Mouse (Mus musculus) megakaryocyte, embryonic 14.5 days (primary cell): ENCODE results near the gene Dlec1.

Source experiments
- FLI1 ChIP-seq: IDR thresholded peaks from 2 replicates; pipeline ENCODE4 v1.6.1; 2012; ENCODE audit warnings: low read length, inconsistent platforms, mixed read lengths
- GATA1 ChIP-seq: IDR thresholded peaks from 3 replicates; pipeline ENCODE4 v1.6.1; 2012; ENCODE audit warnings: mixed read lengths, low read length, inconsistent platforms, borderline replicate concordance

DNA sequence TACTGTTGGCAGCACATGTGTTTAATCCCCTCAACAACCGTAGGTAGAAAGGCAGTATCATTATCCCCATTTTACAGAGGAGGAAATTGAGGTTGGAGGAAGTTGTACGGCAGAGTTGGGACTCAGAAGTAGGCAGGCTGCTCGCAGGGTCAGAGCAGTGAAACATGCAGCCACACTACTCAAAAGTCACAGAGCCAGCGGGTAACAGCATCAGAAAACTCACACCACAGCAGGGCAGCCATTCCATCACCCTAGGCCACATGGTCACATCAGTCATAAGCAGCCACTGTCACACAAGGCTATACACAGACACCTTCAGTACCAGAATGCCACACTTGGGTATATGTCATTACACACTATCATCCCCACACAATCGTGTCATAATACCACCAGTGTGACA, 15.0 kb upstream of the Dlec1 start:
- TF ChIP-seq GATA1 (no peak), FLI1 (no peak)
